Mouse (Mus musculus) midbrain, embryonic 16.5 days (tissue): Measurements from ENCODE around the gene Bloc1s3. TPM values are rescaled to one million over a fixed set of nuclear protein-coding genes. Genes with fewer than 3 reads are reported as not detected.
A peak's percentile ranks its signal among the peaks of the same experiment; 100 is the strongest.

Experiments
- ATAC-seq: fragments of 200-750 bp; cut with Nextera tagmentation; 2 replicates; pipeline ENCODE4 v1.8.0; 2017; ENCODE audit warnings: moderate TSS enrichment
- H3K27ac ChIP-seq: fragments of 300-500 bp; sonication (generic); 2 replicates; pipeline ENCODE4 v1.5.1; 2014; ENCODE audit warnings: mild to moderate bottlenecking, low read length, mixed read lengths
- H3K27me3 ChIP-seq: fragments of 300-500 bp; sonication (generic); 2 replicates; pipeline ENCODE4 v1.6.1; 2014; ENCODE audit warnings: low read depth, low read length, mixed read lengths; ENCODE audit not compliant: control insufficient read depth, insufficient read depth
- H3K36me3 ChIP-seq: fragments of 300-500 bp; sonication (generic); 2 replicates; pipeline ENCODE4 v1.6.1; 2014; ENCODE audit warnings: mild to moderate bottlenecking, low read length, moderate library complexity, mixed read lengths; ENCODE audit not compliant: control insufficient read depth, insufficient read depth
- H3K4me1 ChIP-seq: fragments of 300-500 bp; sonication (generic); 2 replicates; pipeline ENCODE4 v1.6.1; 2014; ENCODE audit warnings: mild to moderate bottlenecking, low read length, mixed read lengths; ENCODE audit not compliant: control insufficient read depth, insufficient read depth
- H3K4me2 ChIP-seq: fragments of 300-500 bp; sonication (generic); 2 replicates; pipeline ENCODE4 v1.6.1; 2014; ENCODE audit warnings: mild to moderate bottlenecking, low read length, mixed read lengths
- H3K4me3 ChIP-seq: fragments of 300-500 bp; sonication (generic); 2 replicates; pipeline ENCODE4 v1.5.1; 2014; ENCODE audit warnings: low read depth, mild to moderate bottlenecking, low read length, moderate library complexity, mixed read lengths
- H3K9ac ChIP-seq: fragments of 300-500 bp; sonication (generic); 2 replicates; pipeline ENCODE4 v1.6.1; 2014; ENCODE audit warnings: low read depth, low read length, mixed read lengths
- H3K9me3 ChIP-seq: fragments of 300-500 bp; sonication (generic); replicated peaks from 2 replicates; pipeline ENCODE4 v1.6.1; 2014; ENCODE audit warnings: mild to moderate bottlenecking, low read length, mixed read lengths; ENCODE audit not compliant: control insufficient read depth, poor library complexity, severe bottlenecking
- WGBS: fragments of 180-500 bp; shearing (Covaris S2); extraction: QIAGEN DNeasy Blood & Tissue Kit; methylation state at CpG from one replicate; pipeline ENCODE4 v1.1.7; 2014; 5-methylcytosine and 5-hydroxymethylcytosine counted together
- polyA plus RNA-seq: library from polyadenylated mRNA; unstranded; fragments of >200 nt; fragmentation: Nextera tagmentation; extraction: Ambion mirVana; gene quantifications from 2 replicates; pipeline ENCODE4 v1.2.1, GENCODE M21; 2015

Gene Bloc1s3
- polyA plus RNA-seq, 1 experiment from 2014 or later: 3.9 TPM

DNA sequence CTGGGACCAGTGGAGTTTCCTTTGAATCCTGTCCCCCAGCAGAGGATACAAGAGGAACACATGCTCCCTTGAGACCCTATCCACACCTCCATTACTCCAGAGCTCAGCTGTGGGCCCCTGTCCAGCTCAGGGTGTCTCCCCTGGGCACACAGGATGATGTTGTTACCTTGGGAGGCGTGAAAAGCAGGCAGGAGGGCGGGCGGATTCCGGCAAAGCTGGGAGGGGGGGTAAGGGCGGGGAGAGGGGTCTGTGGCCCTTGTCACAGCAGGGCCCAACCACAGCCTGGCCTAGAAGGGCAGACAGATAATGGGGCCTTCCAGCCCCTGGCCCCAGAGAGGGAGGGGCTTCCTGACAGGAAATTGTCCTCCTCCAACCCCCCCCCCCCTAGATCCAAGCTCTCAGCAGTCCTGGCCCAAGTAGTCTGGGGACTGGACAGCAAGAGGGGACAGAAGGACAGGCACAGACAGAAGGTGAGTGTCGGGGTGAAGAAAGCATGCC, 45.2 kb downstream of the Bloc1s3 start, which contains the start of gene Exoc3l2:
TSS of gene Exoc3l2 (plus strand) at position 448 of the 498 bp plus-strand sequence.
- H3K36me3 ChIP-seq: no peaks in the 10 kb centered on the region
- no peak within 1 kb of the TSS for H3K4me3 ChIP-seq
- H3K4me2 ChIP-seq: no peak within 1 kb of the TSS
- no peak for ATAC-seq
- WGBS: 22% methylated on average over 6 of the region's 6 CpGs
- peaks cover 13% of the 10 kb centered on the region for H3K27me3 ChIP-seq
- H3K27ac ChIP-seq: no peak within 1 kb of the TSS
- no peak within 1 kb of the TSS for H3K9ac ChIP-seq
- H3K9me3 ChIP-seq: no peaks in the 10 kb centered on the region
- H3K4me1 ChIP-seq: peaks cover 5% of the 10 kb centered on the region

DNA sequence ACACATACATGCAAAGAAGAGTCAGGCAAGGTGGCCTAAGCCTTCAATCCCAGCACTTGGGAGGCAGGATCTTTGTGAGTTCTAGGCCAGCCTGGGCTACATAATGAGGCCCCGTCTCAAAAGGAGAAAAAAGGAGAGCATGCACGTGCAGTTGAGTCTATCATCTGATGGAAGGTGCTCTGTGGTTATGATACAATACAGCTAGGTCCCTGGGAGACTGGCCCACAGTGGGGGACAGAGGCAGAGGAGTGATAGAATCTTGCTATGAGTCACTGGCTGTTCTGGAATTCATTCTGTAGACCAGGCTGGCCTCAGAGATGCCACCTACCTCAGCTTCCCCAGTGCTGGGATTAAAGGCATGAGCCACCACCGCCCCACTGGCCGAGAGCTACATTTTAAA, 45.7 kb downstream of the Bloc1s3 start:
- Histone ChIP-seq H3K36me3 (no peaks in the 10 kb centered on the region), H3K4me1 (peaks cover 7% of the 10 kb centered on the region), H3K9ac (no peak overlapping the region), H3K4me2 (no peak overlapping the region), H3K4me3 (no peak overlapping the region), H3K9me3 (no peaks in the 10 kb centered on the region), H3K27ac (no peak overlapping the region), H3K27me3 (peaks cover 13% of the 10 kb centered on the region)
- ATAC-seq: no peak
- 64% methylated on average over 4 of the region's 4 CpGs for WGBS

DNA sequence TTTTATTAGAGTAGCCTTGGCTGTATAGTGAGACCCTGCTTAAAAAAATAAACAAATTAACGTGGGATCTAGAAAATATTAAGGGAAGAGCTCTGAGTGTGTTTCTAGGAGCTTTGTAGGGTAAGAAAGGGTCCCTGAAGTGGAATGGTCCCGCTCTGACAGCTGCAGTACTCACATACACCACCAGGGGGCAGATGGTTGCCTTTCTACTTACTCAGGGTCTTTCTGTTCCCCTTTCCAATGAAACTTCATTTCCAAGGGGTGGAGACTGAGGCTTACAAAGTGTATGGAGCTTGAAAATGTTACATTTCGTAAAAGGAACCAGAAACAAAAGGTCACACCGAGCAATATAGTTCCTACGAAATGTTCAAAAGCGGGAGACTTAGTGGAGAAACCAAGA, 46.7 kb downstream of the Bloc1s3 start:
- H3K27ac ChIP-seq: no peak overlapping the region
- no peaks in the 10 kb centered on the region for H3K9me3 ChIP-seq
- no peak overlapping the region for H3K4me2 ChIP-seq
- WGBS: 17% methylated on average over 6 of the region's 6 CpGs
- no peaks in the 10 kb centered on the region for H3K36me3 ChIP-seq
- no peak overlapping the region for H3K9ac ChIP-seq
- peaks cover 8% of the 10 kb centered on the region for H3K27me3 ChIP-seq
- peaks cover 17% of the 10 kb centered on the region for H3K4me1 ChIP-seq
- no peak for ATAC-seq
- no peak overlapping the region for H3K4me3 ChIP-seq

DNA sequence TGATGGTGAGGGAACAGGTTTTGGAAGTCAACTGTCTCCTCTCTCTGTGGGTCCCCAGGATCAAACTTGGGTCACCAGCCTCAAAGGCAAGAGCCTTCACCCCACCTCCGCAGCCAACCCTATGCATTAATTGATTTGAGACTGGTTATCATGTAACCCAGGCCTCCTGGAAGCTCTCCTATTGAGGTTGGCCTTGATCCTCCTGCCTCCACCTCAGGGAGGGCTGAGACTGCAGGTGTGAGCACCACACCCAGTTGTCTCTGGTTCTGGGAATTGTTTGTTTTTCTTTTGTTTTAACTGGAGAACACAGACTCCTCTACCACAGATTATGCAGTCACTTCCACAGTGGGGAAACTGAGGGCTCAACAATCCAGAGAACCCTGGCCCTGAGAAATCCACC, 47.7 kb downstream of the Bloc1s3 start:
- Histone ChIP-seq H3K27ac (no peak overlapping the region), H3K27me3 (peaks cover 3% of the 10 kb centered on the region; the same call in 1 of the 2 replicates)
- WGBS: 71% methylated on average over 1 of the region's 1 CpGs

DNA sequence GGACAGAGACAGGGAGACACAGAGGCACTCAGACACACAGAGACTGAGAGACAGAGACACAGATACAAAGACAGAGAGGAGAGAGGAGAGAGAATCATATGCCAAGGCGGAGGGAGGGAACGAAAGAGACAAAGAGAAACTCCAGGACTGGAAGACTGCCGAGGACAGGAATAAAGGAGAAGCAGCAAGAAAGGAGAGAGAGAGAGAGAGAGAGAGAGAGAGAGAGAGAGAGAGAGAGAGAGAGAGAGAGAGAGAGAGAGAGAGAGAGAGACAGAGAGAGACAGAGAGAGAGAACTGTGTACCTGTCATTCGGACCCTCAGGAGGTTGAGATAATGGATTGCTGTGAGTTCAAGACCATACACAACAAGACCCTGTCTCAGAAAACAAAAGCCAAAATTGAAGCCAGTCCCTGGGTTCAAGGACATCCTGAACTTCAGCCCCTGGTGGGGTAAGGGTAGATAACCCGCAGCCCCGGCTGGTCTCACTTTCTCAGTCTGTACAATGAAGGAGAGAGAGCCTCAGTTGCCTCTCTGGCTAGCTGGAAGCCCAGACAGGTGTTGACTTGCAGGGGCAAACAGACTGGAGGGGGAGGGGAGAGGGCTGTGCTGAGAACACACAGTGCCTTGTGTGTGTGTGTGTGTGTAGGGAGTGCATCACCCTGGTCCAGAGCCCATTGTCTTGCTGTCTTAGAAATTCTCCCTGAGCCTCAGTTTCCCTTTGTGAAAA, 48.9 kb downstream of the Bloc1s3 start:
- no peaks in the 10 kb centered on the region for H3K9me3 ChIP-seq
- H3K9ac ChIP-seq: peak overlapping the region; percentile 85
- WGBS: 17% methylated on average over 6 of the region's 6 CpGs
- H3K4me2 ChIP-seq: peak overlapping the region; percentile 71
- ATAC-seq: no peak
- no peaks in the 10 kb centered on the region for H3K36me3 ChIP-seq
- peak overlapping the region; percentile 82 for H3K27ac ChIP-seq
- H3K27me3 ChIP-seq: no peaks in the 10 kb centered on the region; the same call in 1 of the 2 replicates
- H3K4me3 ChIP-seq: peak overlapping the region; percentile 97
- peaks cover 22% of the 10 kb centered on the region for H3K4me1 ChIP-seq

More for the DNA sequence above, 47.7 kb downstream of the Bloc1s3 start:
- H3K4me2 ChIP-seq: no peak overlapping the region
- no peaks in the 10 kb centered on the region for H3K9me3 ChIP-seq
- no peak overlapping the region for H3K9ac ChIP-seq
- no peak for ATAC-seq
- H3K36me3 ChIP-seq: no peaks in the 10 kb centered on the region
- peaks cover 22% of the 10 kb centered on the region for H3K4me1 ChIP-seq
- no peak overlapping the region for H3K4me3 ChIP-seq

DNA sequence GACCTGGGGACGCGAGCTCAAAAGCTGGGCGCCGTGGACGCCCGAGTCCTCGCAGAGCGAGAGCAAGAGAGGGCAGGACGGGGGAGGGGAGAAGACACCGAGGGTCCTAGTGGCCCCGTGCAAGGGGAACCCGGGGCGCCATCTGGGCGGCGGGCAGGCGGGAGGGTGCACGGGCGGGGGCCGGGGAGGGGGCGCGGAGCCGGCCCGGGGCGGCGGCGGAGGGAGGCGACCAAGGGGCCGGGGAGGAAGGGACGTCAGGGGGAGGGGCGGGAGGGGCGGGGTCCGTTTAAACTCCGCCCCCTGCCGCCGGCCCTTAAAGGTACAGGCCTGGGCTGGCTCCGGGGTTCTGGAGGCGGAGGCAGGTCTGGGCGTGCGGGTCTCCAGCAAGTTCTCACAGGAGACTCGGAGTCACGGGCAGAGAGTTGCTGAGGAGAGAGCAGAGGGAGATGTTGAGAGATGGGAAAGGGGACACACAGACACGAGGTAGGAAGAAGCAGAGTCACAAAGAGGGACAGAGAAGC, 49.5 kb downstream of the Bloc1s3 start, which contains the start of gene Mark4:
TSS of gene Mark4 (minus strand) at position 231 of the 521 bp plus-strand sequence.
- no peaks in the 10 kb centered on the region for H3K36me3 ChIP-seq
- peaks cover 22% of the 10 kb centered on the region for H3K4me1 ChIP-seq
- H3K9ac ChIP-seq: peak within 1 kb of the TSS; percentile 85
- peak within 1 kb of the TSS; percentile 82 for H3K27ac ChIP-seq
- H3K9me3 ChIP-seq: no peaks in the 10 kb centered on the region
- peak within 1 kb of the TSS; percentile 71 for H3K4me2 ChIP-seq
- H3K27me3 ChIP-seq: no peaks in the 10 kb centered on the region
- peak within 1 kb of the TSS; percentile 97 for H3K4me3 ChIP-seq
- peak; percentile 82 for ATAC-seq
- WGBS: 1% methylated on average over 32 of the region's 42 CpGs

DNA sequence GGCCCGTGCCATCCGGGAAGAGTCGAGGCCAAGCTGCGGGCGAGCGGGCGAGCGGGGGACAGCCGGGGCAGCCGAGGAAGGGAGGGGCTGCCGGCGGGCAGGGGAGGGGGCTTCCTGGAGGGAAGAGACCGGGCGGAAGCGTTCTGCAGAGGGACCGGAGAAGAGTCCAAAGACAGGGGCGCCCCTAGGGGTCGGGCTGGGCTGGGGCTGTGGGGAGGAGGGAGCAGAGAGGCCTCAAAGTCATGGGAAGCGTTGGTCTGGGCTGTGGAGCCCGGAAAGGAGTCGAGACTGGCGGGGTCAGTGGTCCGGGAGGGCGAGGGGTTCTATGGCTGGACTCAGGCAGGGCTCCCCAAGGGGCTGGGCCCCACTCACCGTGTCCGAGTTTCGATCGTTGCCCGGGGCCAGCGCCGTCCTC, 50.1 kb downstream of the Bloc1s3 start:
- Histone ChIP-seq H3K27ac (peak overlapping the region; percentile 82), H3K4me3 (peak overlapping the region; percentile 97), H3K4me1 (peaks cover 22% of the 10 kb centered on the region), H3K36me3 (no peaks in the 10 kb centered on the region), H3K4me2 (peak overlapping the region; percentile 71), H3K9ac (peak overlapping the region; percentile 85), H3K9me3 (no peaks in the 10 kb centered on the region), H3K27me3 (no peaks in the 10 kb centered on the region)
- ATAC-seq: peak; percentile 79
- under 1% methylated on average over 20 of the region's 31 CpGs for WGBS

DNA sequence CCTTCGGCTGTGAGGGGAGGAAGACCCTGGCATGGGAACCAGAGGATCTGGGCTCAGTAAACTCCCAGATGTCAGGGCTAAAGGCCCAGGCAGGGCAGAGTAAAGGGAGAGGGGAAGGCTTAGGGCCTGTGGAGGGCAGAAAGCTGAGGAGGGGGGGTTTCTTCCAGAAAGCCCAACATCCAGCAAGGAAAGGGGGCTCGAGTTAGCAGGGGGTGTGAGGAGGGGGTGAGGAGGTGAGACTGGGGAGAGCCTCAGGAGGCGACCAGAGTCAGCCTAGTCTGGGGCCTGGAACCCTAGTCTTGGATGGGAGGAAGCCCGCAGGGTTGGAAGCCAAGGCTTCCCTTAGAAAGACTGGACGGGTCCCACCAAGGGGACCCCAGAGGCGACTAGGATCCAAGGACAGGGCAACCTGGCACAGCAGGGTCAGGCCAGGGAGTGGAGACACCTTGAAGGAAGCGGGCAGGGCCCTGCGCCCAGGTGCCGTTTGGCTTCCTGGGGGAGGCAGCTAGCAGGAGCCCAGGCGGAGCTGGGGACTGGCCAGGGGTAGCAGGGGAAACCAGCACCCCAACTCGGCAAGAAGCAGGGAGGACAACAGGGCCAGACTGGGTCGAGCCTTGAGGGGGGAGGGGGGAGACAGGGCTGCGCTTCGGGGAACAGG, 50.6 kb downstream of the Bloc1s3 start:
- H3K4me3 ChIP-seq: peak overlapping the region; percentile 97
- no peaks in the 10 kb centered on the region for H3K36me3 ChIP-seq
- H3K4me1 ChIP-seq: peaks cover 22% of the 10 kb centered on the region
- peak overlapping the region; percentile 71 for H3K4me2 ChIP-seq
- peak overlapping the region; percentile 82 for H3K27ac ChIP-seq
- peak; percentile 16 for ATAC-seq
- H3K9me3 ChIP-seq: no peaks in the 10 kb centered on the region
- H3K9ac ChIP-seq: peak overlapping the region; percentile 85
- no peaks in the 10 kb centered on the region for H3K27me3 ChIP-seq
- WGBS: 12% methylated on average over 14 of the region's 14 CpGs
